Mouse (Mus musculus): ENCODE data around the gene Klk12. TPM values are rescaled to one million over a fixed set of nuclear protein-coding genes. Genes with fewer than 3 reads are reported as not detected.

The Klk12 gene
- total RNA-seq, 2 experiments from 2014 or later = not detected

GRCm38 (mm10) chr7:43791591-43791990 is 22.9 kb downstream of the Klk12 start, which contains the start of gene Klk9:
Klk9 (plus strand) TSS chr7:43791891.
- no peak for DNase-seq (ENCODE audit: low spot score in 2 of 2)

- DNase-seq (ENCODE audit: low spot score in 2 of 2) = no peak
Measured at GRCm38 (mm10) chr7:43796355-43796754, 27.7 kb downstream of the Klk12 start.

GRCm38 (mm10) chr7:43797333-43797769 is 28.7 kb downstream of the Klk12 start, which contains the start of gene Klk8:
Klk8 (plus strand) TSS chr7:43797577.
- DNase-seq (ENCODE audit: low spot score in 2 of 2) = no peak

GRCm38 (mm10) chr7:43797844-43798462 is 29.3 kb downstream of the Klk12 start:
- no peak for DNase-seq (ENCODE audit: low spot score in 2 of 2)

GRCm38 (mm10) chr7:43799876-43800275 is 31.2 kb downstream of the Klk12 start:
- no peak for DNase-seq (ENCODE audit: low spot score in 2 of 2)

- no peak for DNase-seq (ENCODE audit: low spot score in 2 of 2)
Measured at GRCm38 (mm10) chr7:43810994-43811393, 42.3 kb downstream of the Klk12 start, which contains the start of gene Klk7. Klk7 (plus strand) TSS chr7:43811294.

- no peak for DNase-seq (ENCODE audit: low spot score in 2 of 2)
Measured at GRCm38 (mm10) chr7:43815211-43815610, 46.5 kb downstream of the Klk12 start.

- DNase-seq (ENCODE audit: low spot score in 2 of 2) = no peak
Measured at GRCm38 (mm10) chr7:43816746-43817145, 48.0 kb downstream of the Klk12 start.

- no peak for DNase-seq (ENCODE audit: low spot score in 2 of 2)
Measured at GRCm38 (mm10) chr7:43821581-43821980, 52.9 kb downstream of the Klk12 start.

Other genes starting within 250 kb of the Klk12 start
- gene Cd33, start 224.5 kb upstream of the Klk12 start, total RNA-seq (2021) = 1 to 10 TPM; 2.9 to 4.6 TPM
- gene Zfp658, start 206.6 kb upstream of the Klk12 start, total RNA-seq (2021) = 1 to 10 TPM; 5.5 to 6.9 TPM
- gene Zfp719, start 189.3 kb upstream of the Klk12 start, total RNA-seq (2021) = 10 to 100 TPM; 18.5 to 19.1 TPM
- under 1 TPM in 1 of 2 experiments, not detected in 1; 0.15 TPM for gene Zfp819, start 161.7 kb upstream of the Klk12 start, total RNA-seq (2021)
- gene Ceacam18, start 134.2 kb upstream of the Klk12 start, total RNA-seq (2021) = under 1 TPM in 1 of 2 experiments, not detected in 1; 0.15 TPM
- gene Siglece, start 108.7 kb upstream of the Klk12 start, total RNA-seq (2021) = 1 to 10 TPM; 1.2 to 1.5 TPM
- 10 to 100 TPM; 10.5 to 10.6 TPM for gene Ctu1, start 96.9 kb upstream of the Klk12 start, total RNA-seq (2021)
- not detected for gene Klk14, start 78.5 kb upstream of the Klk12 start, total RNA-seq (2021)
- gene Klk13, start 56.3 kb upstream of the Klk12 start, total RNA-seq (2021) = not detected
- not detected for gene Klk11, start 5.7 kb downstream of the Klk12 start, total RNA-seq (2021)
- gene Klk10, start 12.1 kb downstream of the Klk12 start, total RNA-seq (2021) = 1 to 10 TPM; 1.2 to 1.5 TPM
- gene Klk9, start 23.0 kb downstream of the Klk12 start, total RNA-seq (2021) = not detected
- gene Klk8, start 28.7 kb downstream of the Klk12 start, total RNA-seq (2021) = 10 to 100 TPM; 22.3 to 27.7 TPM
- gene Klk7, start 42.4 kb downstream of the Klk12 start, total RNA-seq (2021) = under 1 TPM; 0.32 to 0.33 TPM
- 1 to 10 TPM in 1 of 2 experiments, under 1 TPM in 1; 0.89 to 1.0 TPM for gene Klk6, start 55.6 kb downstream of the Klk12 start, total RNA-seq (2021)
- gene Klk5, start 73.1 kb downstream of the Klk12 start, total RNA-seq (2021) = not detected
- not detected for gene Klk4, start 112.3 kb downstream of the Klk12 start, total RNA-seq (2021)
- not detected for gene Klk15, start 164.8 kb downstream of the Klk12 start, total RNA-seq (2021)
- not detected for gene Klk1b8, start 181.8 kb downstream of the Klk12 start, total RNA-seq (2021)
- gene Klk1b1, start 197.9 kb downstream of the Klk12 start, total RNA-seq (2021) = not detected
- gene Klk1b9, start 207.2 kb downstream of the Klk12 start, total RNA-seq (2021) = not detected
- gene Klk1b11, start 227.0 kb downstream of the Klk12 start, total RNA-seq (2021) = not detected
- gene Klk1b26, start 243.3 kb downstream of the Klk12 start, total RNA-seq (2021) = not detected